Mouse (Mus musculus): ENCODE results near the gene Cyp2d22. TPM values are rescaled to one million over a fixed set of nuclear protein-coding genes. Genes with fewer than 3 reads are reported as not detected.
"Not testable (repeated sequence)": the region's sequence is repeated elsewhere in the genome, so short reads cannot be mapped to it uniquely, and the experiment has no call there.

The Cyp2d22 gene
- total RNA-seq, 1 experiment from 2014 or later: 0.10 TPM

DNA sequence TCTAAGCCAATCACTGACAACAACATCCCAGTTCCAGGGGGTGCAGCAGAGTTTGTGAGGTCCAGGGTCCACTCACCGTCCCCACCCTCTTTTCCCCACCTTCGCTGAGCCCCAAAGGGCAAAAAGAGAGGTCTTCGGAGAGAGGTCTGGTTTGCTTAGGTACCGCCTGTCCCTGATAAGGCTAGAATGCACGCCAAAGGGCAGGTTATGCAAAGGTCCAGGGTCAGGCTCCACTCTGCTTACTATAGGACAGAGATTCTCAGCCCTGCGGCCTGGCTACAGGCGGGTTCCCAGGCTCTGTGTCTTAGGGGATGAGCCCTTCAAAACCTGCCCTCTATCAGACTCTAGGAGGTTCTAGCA, 569 bp downstream of the Cyp2d22 start:
- ATAC-seq (replicated peaks in 1 of 2; ENCODE audit: insufficient read depth in 1 of 2, low FRiP score in 2 of 2, low TSS enrichment in 1 of 2, low read depth in 1 of 2, poor library complexity in 2 of 2, severe bottlenecking in 2 of 2): peak in 1 of 2 experiments; percentile 29; a peak in 1 of 4 replicates

DNA sequence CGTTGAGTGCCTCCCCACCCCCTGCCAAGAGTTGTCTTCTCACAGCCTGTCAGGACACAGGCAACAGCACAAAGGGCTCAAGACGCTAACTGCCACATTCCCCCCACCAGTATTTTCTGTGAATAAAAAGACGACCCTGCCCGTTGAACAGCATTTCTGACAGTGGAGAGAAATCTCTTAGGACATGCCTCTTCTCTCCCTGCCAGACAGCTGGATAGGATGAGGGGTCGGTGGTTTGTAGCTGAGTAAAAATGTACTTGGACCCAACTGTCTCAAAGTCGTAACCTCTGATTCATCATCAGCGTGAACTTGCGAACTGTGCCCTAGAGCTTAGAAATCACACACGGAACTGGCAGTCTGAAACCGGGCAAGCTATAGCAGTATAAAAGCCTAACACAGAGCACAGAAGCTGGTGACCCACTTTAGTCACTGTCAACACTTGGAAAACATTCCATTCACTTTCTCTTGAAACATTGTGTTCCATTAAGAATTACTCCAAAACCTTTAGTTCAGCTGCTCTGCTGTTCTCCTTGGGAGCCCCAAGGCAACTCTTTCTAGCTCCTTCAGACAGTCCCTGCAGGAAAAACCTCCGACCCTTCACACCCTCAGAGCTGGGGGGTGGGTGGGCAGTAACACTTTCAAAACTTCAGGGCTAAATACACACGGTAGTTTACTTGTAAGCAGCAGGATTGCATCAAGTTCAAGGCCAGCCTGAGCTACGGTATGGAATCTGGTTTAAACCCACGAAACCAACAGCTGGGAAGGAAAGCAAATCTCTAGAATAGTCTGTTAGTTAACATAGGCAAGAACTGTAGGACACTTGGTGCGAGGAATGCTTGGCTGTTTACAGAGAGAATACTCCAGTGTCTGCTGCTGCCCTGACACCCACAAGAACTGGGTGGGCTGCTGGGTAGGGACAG, 1.5 kb downstream of the Cyp2d22 start:
- ATAC-seq (replicated peaks in 1 of 2; ENCODE audit: insufficient read depth in 1 of 2, low FRiP score in 2 of 2, low TSS enrichment in 1 of 2, low read depth in 1 of 2, poor library complexity in 2 of 2, severe bottlenecking in 2 of 2): no peak

DNA sequence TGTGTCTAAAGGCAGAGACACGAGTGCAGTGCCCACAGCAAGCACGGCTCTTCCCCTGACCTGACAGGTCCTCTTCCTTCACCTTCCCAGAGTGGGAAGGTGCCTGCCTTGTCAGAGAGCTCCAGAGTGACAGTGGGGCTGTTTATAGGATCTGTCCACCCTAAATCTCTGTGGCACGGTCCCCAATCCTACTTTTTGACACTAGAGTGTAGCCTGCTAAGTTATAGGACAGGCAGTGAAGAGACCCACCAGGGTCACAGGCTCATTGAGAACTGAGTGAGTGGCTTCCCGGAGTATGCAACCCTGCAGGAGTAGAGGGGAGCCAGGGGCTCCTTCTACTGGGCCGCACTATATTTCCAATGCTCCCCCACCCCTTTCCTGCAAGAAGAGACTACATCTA, 2.4 kb downstream of the Cyp2d22 start:
- no peak for ATAC-seq (replicated peaks in 1 of 2; ENCODE audit: insufficient read depth in 1 of 2, low FRiP score in 2 of 2, low TSS enrichment in 1 of 2, low read depth in 1 of 2, poor library complexity in 2 of 2, severe bottlenecking in 2 of 2)

DNA sequence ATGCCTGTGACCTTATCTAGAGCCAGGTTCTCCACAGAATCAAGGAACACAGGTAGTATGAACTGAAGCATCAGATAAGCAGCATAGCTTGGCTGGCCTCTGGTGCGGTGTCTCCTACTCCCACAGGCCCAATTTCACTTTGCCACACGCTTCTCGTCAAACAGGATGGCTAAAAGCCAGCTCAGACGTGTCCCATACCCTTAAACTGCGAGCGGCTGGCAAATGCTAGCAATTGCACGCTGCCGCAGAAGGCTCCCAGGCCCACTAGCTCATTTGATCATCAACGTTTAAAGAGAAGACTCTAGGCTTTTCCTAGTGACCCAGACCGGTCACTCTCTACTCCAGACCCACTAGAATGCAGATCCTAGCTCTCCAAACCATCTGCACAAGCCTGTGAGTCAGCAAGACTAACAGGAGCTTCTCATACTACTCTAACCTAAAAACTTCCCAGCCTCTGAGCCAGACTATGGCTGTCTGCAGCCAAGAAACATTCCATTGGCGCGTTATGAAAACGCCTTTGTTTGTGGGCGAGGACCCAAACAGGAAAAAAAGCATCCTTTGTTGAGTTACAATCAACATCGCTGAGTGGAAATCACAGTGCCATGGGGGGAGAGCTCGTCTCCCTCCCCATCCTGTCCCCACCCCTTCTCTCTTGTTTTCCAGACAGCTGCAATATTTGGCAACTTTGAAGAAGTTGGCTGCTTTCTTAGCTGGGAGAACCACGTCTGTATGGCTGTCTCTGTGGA, 3.5 kb downstream of the Cyp2d22 start:
- no peak for ATAC-seq (replicated peaks in 1 of 2; ENCODE audit: insufficient read depth in 1 of 2, low FRiP score in 2 of 2, low TSS enrichment in 1 of 2, low read depth in 1 of 2, poor library complexity in 2 of 2, severe bottlenecking in 2 of 2)

DNA sequence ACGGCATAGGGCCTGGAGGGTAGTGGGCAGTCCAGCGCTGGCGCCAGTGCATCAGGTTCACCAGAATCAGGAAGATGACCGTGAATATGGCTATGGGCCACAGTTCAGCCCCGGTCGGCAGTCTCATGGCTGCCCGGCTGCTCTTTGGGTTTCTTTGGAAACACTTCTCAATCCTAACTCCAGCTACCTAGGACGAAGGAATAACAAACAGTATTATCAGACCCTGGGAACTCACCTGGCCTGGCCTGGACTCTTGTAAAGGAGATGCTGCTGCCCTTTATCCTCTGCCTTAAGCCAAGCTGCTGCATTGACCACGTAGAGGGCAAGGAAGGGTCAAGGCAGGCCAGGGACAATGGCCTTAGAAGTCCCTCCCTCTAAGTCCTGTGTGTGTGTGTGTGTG, 4.2 kb downstream of the Cyp2d22 start:
- ATAC-seq (replicated peaks in 1 of 2; ENCODE audit: insufficient read depth in 1 of 2, low FRiP score in 2 of 2, low TSS enrichment in 1 of 2, low read depth in 1 of 2, poor library complexity in 2 of 2, severe bottlenecking in 2 of 2): no peak

DNA sequence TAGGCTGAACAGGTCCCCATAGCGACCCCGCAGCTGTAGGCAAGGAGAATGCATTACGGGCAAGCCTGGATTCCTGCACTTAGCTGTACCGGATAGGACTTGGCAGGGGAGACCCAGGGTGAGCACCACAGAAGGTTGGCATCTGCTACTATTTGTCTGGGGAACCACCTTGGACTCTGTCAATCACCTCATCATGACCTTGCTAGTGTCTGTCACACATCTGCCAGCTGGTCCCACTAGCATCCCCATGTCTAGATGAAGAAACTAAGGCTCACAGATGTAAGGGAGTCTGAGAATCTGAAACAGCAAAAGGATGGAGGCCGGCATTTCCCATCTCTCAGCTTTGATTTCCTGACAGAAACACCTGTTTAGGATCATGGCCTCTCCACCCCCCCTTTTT, 5.6 kb downstream of the Cyp2d22 start:
- no peak for ATAC-seq (replicated peaks in 1 of 2; ENCODE audit: insufficient read depth in 1 of 2, low FRiP score in 2 of 2, low TSS enrichment in 1 of 2, low read depth in 1 of 2, poor library complexity in 2 of 2, severe bottlenecking in 2 of 2)

DNA sequence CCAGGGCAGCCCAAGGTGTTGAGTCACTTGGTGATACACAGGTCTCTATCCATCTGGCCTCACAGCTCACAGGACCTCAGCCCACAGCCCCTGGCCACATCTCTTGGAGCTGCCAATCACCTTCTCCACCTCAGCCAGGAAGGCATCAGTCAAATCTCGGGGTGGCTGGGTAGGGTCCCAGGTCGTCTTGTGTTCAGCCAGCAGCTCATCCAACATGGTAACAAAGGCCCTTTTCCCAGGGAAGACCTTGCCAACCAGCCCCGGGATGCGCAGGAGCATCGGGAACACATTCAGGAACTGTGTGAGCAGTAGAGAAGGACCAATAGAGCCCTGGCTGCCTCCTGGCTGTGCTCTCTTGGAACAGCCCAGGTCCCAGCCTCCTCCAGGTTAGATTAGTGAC, 7.1 kb downstream of the Cyp2d22 start:
- no peak for ATAC-seq (replicated peaks in 1 of 2; ENCODE audit: insufficient read depth in 1 of 2, low FRiP score in 2 of 2, low TSS enrichment in 1 of 2, low read depth in 1 of 2, poor library complexity in 2 of 2, severe bottlenecking in 2 of 2)

DNA sequence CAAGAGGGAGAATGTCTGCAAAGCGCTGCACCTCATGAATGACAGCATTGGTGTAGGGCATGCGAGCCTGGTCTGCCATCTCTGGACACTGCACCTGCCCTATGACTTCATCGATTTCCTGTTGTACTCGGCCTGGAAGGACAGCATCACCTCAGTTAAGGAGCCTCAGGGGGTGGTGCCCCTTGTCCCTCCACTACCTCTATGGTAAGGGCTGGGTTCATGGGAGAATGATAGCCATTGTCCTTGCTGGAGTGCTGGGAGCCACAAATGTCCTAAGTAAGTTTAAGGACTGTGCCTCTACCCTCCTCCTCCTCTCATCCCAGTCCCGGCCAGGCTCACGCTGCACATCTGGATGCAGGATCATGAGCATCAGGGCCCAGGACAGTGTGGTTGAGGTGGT, 7.6 kb downstream of the Cyp2d22 start:
- ATAC-seq (replicated peaks in 1 of 2; ENCODE audit: insufficient read depth in 1 of 2, low FRiP score in 2 of 2, low TSS enrichment in 1 of 2, low read depth in 1 of 2, poor library complexity in 2 of 2, severe bottlenecking in 2 of 2): no peak

DNA sequence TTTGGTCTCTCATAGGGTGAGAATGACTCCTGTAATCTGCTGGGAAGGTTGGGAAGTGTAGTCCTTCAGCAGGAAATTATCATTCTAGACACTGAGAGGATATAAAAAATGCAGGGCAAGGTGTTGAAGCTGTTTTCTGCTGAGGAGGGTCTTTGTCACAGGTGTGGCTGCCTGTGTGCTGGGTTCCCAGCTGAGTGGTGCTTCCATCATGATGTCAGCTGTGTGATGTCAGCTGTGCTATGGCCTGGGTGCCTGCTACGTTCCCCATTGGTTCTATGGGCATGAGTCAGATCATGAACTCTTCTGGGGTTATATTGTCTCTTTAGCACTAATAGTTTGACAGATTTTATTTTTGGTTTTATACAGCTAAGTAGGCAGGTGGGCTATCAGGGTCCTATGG, 11.2 kb downstream of the Cyp2d22 start:
- ATAC-seq (replicated peaks in 1 of 2; ENCODE audit: insufficient read depth in 1 of 2, low FRiP score in 2 of 2, low TSS enrichment in 1 of 2, low read depth in 1 of 2, poor library complexity in 2 of 2, severe bottlenecking in 2 of 2): no peak

DNA sequence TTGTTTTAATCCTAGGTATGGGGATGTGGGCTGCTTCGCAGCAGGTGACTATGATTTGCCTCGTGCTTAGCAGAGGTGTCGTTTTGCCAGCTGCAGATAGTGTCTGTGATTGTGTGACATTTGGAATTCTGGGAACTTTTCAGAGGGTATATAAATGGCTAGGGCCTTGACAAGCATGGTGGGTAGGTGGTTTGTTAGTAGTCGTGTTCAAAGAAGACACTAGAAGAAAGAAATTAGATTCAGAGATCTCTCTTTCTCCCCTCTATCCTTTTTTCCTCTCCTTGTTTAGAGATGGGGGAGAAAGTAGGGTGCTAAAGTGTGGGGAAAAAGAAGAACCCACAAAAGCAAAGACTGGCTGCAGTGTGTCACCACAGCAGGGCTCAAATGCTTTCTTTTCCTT, 11.9 kb downstream of the Cyp2d22 start:
- no peak for ATAC-seq (replicated peaks in 1 of 2; ENCODE audit: insufficient read depth in 1 of 2, low FRiP score in 2 of 2, low TSS enrichment in 1 of 2, low read depth in 1 of 2, poor library complexity in 2 of 2, severe bottlenecking in 2 of 2)

DNA sequence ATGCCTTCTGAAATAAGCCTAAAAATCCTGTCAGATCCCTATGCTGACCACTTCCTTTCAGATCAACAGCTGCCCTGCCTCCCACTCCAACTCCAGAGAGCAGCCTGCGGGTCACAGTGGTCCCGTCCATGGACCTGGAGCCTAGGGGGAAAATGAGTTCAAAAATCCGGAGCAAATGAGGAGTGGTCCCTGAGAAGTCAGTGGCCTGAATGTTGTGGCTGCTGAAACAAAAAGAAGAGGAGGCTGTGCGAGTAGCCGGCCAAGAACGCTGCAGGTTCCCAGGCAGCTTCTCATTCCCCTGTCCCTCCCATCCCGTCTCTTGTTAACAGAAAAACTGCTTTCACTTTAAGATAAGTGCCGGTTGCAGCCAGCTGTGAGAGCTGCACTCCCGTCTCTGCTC, 15.5 kb downstream of the Cyp2d22 start:
- not testable (repeated sequence) for ATAC-seq (replicated peaks in 1 of 2; ENCODE audit: insufficient read depth in 1 of 2, low FRiP score in 2 of 2, low TSS enrichment in 1 of 2, low read depth in 1 of 2, poor library complexity in 2 of 2, severe bottlenecking in 2 of 2)

DNA sequence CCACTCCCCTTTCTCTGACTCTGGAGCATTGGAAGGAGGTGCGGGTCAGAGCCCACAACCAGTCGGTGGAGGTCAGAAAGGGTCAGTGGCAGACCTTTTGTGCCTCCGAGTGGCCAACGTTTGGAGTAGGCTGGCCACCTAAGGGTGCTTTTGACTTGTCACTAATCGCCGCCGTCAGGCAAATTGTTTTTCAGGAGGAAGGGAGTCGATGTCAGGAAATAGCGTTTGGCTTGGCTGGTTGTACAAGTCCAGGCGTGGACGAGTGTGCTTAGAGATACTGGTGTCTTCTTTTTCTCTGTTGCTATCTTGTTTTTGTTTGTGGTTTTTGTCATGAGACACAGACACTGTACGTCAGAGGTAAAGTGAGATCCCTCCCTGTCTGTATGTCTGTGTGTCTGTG, 16.3 kb downstream of the Cyp2d22 start:
- not testable (repeated sequence) for ATAC-seq (replicated peaks in 1 of 2; ENCODE audit: insufficient read depth in 1 of 2, low FRiP score in 2 of 2, low TSS enrichment in 1 of 2, low read depth in 1 of 2, poor library complexity in 2 of 2, severe bottlenecking in 2 of 2)

DNA sequence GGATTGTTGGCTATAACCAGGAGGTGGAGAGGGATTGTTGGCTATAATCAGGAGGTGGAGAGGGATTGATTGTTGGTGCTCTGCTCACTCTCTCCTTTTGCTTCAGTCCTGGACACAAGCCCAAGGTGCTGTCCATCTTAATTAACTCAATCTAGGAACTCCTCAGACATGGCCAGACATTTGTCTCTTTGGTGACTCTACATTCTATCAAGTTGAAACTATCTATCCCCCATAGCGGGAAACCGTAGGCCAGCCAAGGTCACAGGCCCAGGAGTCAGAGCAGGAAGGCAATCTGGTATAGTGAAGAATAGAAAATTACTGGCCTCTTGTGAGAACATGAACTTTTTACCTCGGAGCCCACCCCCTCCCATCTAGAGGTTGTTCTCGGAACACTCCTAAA, 17.8 kb downstream of the Cyp2d22 start:
- ATAC-seq (replicated peaks in 1 of 2; ENCODE audit: insufficient read depth in 1 of 2, low FRiP score in 2 of 2, low TSS enrichment in 1 of 2, low read depth in 1 of 2, poor library complexity in 2 of 2, severe bottlenecking in 2 of 2): no peak

DNA sequence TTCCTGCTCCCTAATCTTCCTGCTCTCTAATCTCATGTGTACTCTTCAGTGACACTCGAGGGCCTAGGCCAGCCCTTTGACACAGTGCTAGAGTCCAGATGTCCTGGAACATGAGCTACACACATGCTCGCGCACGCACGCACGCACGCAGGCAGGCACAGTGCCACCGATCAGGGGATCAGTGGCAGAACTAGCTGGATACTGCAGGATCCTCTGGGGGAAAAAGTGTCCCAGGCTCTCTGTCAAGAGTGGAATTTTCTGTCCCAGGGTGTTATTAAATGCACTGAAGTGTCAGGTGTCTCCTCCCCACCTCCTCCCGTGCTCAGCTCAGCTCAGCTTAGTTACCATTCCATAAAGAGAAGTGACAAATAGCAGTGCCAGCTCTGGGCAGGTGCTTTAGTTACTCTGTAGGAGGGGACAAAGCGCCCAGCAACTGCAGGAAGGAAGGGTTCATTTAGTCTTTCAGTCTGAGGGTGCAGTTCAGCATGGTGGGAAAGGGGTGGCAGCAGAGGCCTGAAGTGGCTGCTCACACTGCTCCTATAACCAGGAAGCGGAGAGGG, 18.5 kb downstream of the Cyp2d22 start:
- ATAC-seq (replicated peaks in 1 of 2; ENCODE audit: insufficient read depth in 1 of 2, low FRiP score in 2 of 2, low TSS enrichment in 1 of 2, low read depth in 1 of 2, poor library complexity in 2 of 2, severe bottlenecking in 2 of 2): peak; percentile 80 to 90

DNA sequence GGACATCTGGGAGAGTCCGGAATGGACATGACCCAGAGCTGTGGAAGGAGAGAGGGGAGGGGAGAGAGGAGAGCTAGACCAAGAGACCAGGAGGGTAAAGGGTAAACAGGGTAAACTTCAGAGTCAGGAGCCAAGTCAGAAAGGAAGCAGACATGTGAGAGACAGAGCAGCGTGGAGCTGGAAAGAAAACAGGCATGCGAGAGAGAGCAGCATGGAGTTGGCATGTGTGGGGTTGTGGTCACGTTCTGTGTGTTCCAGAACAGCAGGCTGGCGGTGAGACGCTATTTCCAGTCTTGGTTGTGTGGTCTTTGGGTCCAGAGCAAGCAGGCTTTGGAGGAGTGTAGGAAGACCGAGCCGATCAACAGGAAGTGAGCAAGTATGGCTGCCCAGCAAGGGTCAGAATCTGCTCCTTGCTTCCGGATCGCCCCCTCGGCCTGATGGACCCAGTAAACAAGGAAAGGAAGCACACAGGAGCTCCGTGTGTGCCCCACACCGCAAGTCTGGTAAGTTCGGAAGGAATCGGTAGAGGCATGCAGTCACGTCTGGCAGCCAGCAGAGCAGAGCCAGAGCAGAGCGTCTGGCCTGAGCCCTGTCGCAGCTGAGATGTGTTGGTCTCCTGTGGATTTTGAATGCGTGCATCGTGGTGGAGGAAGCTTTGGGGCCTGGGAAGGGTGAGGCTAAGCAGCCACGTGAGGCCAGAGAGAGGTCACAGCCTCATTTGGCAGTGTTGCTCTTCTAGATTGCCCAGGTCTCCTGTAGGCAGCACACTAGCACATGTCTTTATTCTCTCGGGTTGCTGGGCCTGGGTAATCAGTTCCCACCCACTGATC, 21.4 kb downstream of the Cyp2d22 start:
- no peak for ATAC-seq (replicated peaks in 1 of 2; ENCODE audit: insufficient read depth in 1 of 2, low FRiP score in 2 of 2, low TSS enrichment in 1 of 2, low read depth in 1 of 2, poor library complexity in 2 of 2, severe bottlenecking in 2 of 2)

DNA sequence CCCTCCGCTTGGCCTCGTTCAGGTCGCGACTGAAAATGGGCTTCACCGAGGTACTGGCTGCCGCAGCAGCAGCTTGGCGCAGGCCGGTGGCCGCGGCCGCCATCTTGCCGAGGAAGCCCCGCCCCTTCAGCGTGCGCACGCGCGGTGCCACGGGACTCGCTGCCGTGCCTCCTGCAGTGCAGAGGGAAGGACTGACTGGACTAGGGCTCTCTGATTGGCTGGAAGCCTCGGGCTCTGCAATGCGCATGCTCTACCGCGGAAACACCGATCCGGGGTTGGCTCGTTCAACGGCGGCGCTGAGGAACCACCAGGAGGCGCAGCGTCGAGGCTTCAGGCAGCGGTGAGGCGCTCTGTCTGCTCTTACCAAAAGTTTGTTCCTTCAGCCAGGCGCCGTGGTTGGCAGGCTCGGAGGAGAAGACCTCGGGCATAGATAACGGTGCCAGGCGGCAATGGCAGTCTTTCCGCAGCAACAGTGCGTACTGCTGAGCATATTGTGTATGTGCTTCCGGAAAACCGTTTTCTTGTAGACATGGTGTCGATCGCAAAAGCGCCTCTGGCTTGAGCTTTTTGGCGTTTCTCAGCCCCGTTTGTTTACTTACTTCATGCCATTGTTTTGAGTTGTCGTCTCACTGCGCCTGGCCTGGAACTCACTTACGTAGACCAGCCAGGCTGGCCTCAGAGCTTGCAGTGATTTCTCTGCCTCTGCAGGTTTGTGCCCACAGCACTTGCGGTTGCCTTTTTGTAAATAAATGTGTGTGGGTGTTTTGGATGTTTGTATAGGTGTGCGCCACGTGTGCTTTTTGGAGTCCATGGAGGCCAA, 25.7 kb downstream of the Cyp2d22 start, which contains the start of gene Ndufa6:
Ndufa6 (minus strand) TSS at position 197 of the 820 bp plus-strand sequence.
- ATAC-seq (replicated peaks in 1 of 2; ENCODE audit: insufficient read depth in 1 of 2, low FRiP score in 2 of 2, low TSS enrichment in 1 of 2, low read depth in 1 of 2, poor library complexity in 2 of 2, severe bottlenecking in 2 of 2): peak; percentile 98 to 99

DNA sequence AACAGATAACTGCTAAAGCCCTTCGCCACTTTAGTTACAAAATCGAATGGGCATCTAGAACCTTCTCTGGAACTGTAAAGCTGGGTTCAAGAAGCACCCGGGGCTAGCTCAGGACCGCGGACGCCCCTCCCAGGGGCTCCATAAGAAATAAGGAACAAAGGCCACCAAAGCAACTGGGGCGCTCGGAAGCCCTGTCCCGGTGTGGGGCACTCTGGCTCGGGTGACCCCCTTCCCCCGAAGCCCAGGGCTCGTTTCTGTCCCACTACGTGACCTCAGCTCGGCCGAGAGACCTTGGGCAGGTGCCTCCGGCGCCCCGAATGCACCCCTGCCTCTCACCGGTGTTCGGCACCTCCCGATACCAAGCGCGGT, 26.3 kb downstream of the Cyp2d22 start:
- peak in 1 of 2 experiments; percentile 6; a peak in 1 of 4 replicates for ATAC-seq (replicated peaks in 1 of 2; ENCODE audit: insufficient read depth in 1 of 2, low FRiP score in 2 of 2, low TSS enrichment in 1 of 2, low read depth in 1 of 2, poor library complexity in 2 of 2, severe bottlenecking in 2 of 2)

All from hematopoietic stem cell, adult 5-6 weeks (primary cell).